Mouse (Mus musculus): ENCODE data around the gene Cylc1.

Cylc1 gene

DNA sequence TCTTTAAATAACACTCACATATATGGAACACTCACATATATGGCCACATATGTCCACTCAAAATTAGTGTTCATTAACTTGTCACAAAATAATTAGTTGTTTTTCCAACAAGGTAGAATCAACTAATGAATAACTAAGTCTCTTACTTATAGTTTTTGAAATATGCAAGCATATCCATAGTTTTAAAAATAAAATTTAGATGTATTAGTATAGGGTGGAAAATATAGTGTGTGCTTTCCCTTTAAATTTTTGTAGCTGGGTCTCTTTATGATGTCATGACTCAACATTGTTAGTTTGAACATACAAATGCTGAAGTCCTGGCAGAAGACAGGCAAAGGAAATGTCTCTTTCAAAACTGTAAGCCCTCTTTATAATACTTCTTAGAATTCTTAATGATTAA, at the start of gene Cylc1:
Gene Cylc1, plus strand, starts transcription at position 301 of the 400 bp plus-strand sequence.
- no peak for DNase-seq (ENCODE audit: extremely low read depth, insufficient read length, low spot score)

DNA sequence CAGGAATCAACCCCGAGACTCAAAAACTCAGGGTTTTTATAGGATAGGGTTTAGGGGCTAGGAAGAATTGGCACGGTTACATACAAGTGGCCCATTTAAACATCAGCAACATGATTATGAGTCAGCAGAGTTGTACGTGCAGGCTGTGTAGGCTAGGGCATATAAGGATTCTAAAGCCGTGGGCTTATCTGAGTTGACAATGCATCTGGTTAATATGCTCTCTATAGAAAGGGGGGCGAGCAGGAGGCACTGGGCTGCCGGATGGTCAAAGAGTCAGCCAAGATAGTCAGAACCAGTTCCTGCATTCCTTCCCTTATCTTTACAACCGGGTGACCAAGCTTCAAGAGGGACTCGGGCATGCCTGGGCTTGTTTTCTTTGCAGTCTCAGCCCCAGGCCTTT, 31.5 kb upstream of the Cylc1 start:
- no peak for DNase-seq (ENCODE audit: extremely low read depth, insufficient read length, low spot score)

DNA sequence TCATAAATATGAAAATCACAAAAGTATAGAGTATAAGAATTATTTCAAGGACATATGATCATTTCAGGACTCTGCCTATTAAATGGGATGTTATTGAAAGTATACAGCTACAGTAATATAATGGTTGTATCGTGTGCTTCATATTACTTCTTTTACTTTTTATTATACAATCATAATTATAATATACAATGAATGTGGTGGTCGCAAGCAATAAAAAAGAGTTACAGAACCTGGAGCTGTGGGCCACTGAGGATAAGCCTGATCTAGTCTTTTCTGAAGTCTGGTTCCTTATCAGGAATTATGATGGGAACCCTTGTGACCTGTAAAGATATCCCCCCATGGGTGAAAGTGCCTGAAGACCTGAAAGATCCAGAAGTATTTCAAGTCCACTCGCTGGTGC, 57.8 kb downstream of the Cylc1 start, which contains the start of gene Gm10112:
Gene Gm10112, plus strand, starts transcription at position 301 of the 400 bp plus-strand sequence.
- no peak for DNase-seq (ENCODE audit: extremely low read depth, insufficient read length, low spot score)

Data from 3134 (cell line).